Mouse (Mus musculus) kidney, adult 2 months (tissue): ENCODE measurements around the gene Mettl7b. TPM values are rescaled to one million over a fixed set of nuclear protein-coding genes. Genes with fewer than 3 reads are reported as not detected.
A peak's percentile ranks its signal among the peaks of the same experiment; 100 is the strongest.

Source experiments
- DNase-seq: peaks from one replicate; pipeline ENCODE4 v3.0.0; 2021
- H3K27ac ChIP-seq: fragments of 200-500 bp; 2 replicates; pipeline ENCODE4 v1.5.1; 2012; ENCODE audit warnings: low read depth, low read length, control low read depth, inconsistent platforms; ENCODE audit not compliant: insufficient read depth
- H3K27me3 ChIP-seq: fragments of 200-500 bp; replicated peaks from 2 replicates; pipeline ENCODE4 v1.6.1; 2012; ENCODE audit warnings: mild to moderate bottlenecking, moderate library complexity, low read length, inconsistent platforms; ENCODE audit not compliant: control insufficient read depth, insufficient read depth
- H3K36me3 ChIP-seq: fragments of 200-500 bp; 2 replicates; pipeline ENCODE4 v1.6.1; 2012; ENCODE audit warnings: mild to moderate bottlenecking, moderate library complexity, low read length, inconsistent platforms; ENCODE audit not compliant: control insufficient read depth, insufficient read depth
- H3K4me1 ChIP-seq: fragments of 200-500 bp; 2 replicates; pipeline ENCODE4 v1.6.1; 2011; ENCODE audit warnings: low read length; ENCODE audit not compliant: control insufficient read depth, insufficient read depth
- H3K4me3 ChIP-seq: fragments of 200-500 bp; 2 replicates; pipeline ENCODE4 v1.5.1; 2011; ENCODE audit warnings: mild to moderate bottlenecking, low read depth, low read length, control low read depth; ENCODE audit not compliant: insufficient read depth
- CTCF ChIP-seq: fragments of 200-500 bp; conservative IDR thresholded peaks from 2 replicates; pipeline ENCODE4 v1.5.1; 2011; ENCODE audit warnings: low read depth, mild to moderate bottlenecking, control low read depth, low read length, moderate library complexity, mixed read lengths; ENCODE audit not compliant: insufficient read depth, insufficient read length
- POLR2A ChIP-seq: fragments of 200-500 bp; IDR thresholded peaks from one replicate; pipeline ENCODE4 v1.6.1; 2011; ENCODE audit warnings: low read depth, low read length, control low read depth
- WGBS: fragments of 180-500 bp; shearing (Covaris S2); methylation state at CpG from one replicate; pipeline ENCODE4 v1.1.7; 2018; 5-methylcytosine and 5-hydroxymethylcytosine counted together
- polyA plus RNA-seq: library from polyadenylated mRNA; depleted of rRNA; stranded (reverse); fragments of >200 nt; gene quantifications from 2 replicates; pipeline ENCODE4 v1.2.3, GENCODE M21; 2012

Gene Mettl7b
- polyA plus RNA-seq, 1 experiment, result 269 TPM

DNA sequence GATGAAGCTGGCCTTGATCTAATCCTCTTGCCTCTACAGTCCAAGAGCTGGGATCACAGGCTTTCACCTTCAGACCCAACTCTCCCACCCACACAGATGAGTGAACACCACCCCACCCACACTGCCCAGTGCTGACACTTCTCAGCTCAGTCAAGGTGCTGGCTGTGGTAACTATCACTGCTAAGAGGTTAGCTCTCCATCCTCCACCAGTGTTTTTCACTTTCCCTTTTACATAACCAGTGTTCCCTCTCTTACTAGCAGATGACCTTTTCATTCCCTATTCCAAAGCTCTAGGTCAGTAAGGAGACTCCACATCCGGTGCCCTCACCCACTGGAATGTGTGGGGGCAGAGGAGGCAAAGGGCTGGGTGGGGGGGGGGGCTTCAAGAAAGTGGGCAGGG lies 39.5 kb downstream of the Mettl7b start:
- H3K4me1 ChIP-seq, result peaks cover 45% of the 10 kb centered on the region

DNA sequence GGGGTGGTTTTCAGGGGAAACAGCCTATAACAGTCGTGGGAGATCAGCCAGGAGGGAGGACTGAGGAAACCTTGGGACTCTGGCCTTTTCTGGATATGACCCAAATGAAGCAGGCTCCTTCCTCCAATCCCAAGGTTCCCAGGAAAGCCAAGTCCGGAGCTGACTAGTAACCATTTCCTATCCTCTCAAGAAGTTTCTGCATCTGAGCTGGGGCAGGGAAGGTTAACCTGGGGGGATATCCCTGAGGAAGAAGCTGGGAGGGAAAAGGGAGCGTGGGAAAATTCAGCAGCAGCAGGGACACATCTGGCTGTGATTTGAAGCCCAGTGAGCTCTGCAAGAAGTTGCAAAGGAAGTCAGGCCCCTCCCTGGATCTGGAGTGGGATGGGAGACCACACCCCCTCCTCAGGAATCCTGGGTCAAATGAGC lies 40.0 kb downstream of the Mettl7b start:
- no peaks in the 10 kb centered on the region for H3K27me3 ChIP-seq
- H3K27ac ChIP-seq, result peak overlapping the region; percentile 75
- WGBS, result 38% methylated on average over 3 of the region's 3 CpGs
- no peaks in the 10 kb centered on the region for H3K36me3 ChIP-seq
- peak; percentile 82 for DNase-seq
- H3K4me3 ChIP-seq, result no peak overlapping the region
- peaks cover 45% of the 10 kb centered on the region for H3K4me1 ChIP-seq
- no peak for TF ChIP-seq CTCF
- no peak for TF ChIP-seq POLR2A

More for the DNA sequence above, 39.5 kb downstream of the Mettl7b start:
- TF ChIP-seq CTCF, result no peak
- no peak for TF ChIP-seq POLR2A
- Histone ChIP-seq H3K27me3 (no peaks in the 10 kb centered on the region), H3K36me3 (no peaks in the 10 kb centered on the region), H3K27ac (peak overlapping the region; percentile 75), H3K4me3 (no peak overlapping the region)
- WGBS, result 15% methylated on average over 1 of the region's 1 CpGs
- DNase-seq, result no peak

DNA sequence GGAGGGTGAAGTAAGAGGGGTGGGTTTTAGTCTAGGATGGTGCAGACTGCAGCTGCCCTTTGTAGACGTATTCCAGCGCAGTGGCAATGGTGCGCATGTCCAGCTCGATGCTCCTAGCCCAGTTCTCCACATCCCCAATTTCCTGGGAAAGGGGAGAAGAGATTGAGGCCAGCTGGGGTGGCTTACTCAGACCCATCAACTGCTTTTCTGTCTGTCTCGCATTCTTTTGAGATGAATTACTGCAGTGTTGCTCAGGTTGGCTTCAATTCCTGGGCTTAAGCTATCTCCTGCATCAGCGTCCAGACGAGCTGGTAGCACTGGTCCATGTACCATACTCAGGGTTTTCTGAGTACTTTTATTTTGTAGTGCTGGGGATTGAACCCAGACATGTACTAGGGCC lies 40.8 kb downstream of the Mettl7b start:
- peaks cover 45% of the 10 kb centered on the region for H3K4me1 ChIP-seq
- no peaks in the 10 kb centered on the region for H3K27me3 ChIP-seq
- no peaks in the 10 kb centered on the region for H3K36me3 ChIP-seq
- no peak overlapping the region for H3K4me3 ChIP-seq
- WGBS, result 69% methylated on average over 7 of the region's 7 CpGs
- no peak for DNase-seq
- peak overlapping the region; percentile 47 for H3K27ac ChIP-seq
- no peak for TF ChIP-seq POLR2A
- TF ChIP-seq CTCF, result no peak

DNA sequence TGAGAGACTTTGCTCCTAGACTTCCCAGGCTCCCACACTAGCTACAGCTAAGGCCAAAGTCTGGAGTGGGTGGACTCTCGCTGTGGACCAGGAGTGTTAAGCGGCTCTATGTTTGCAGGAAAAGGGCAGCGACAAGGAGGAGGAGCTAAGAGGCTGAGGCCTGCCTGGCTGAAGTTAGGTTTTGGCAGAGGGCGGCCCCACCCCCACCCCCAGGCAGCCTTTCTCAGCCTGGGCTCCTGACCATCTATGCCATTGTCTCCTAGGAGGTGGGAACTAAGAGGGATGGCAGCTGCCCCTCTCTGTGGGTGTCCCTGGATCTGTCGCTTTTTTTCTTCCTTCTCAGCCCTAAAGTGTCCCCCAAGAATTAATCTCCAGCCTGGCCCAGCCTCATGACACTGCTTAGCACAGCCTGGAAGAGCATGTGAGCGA lies 41.6 kb downstream of the Mettl7b start:
- H3K27me3 ChIP-seq, result no peaks in the 10 kb centered on the region
- H3K36me3 ChIP-seq, result no peaks in the 10 kb centered on the region
- no peak for TF ChIP-seq CTCF
- no peak for TF ChIP-seq POLR2A
- peak; percentile 94 for DNase-seq
- WGBS, result 25% methylated on average over 6 of the region's 6 CpGs
- peak overlapping the region; percentile 47 for H3K27ac ChIP-seq
- H3K4me3 ChIP-seq, result no peak overlapping the region
- H3K4me1 ChIP-seq, result peaks cover 44% of the 10 kb centered on the region

DNA sequence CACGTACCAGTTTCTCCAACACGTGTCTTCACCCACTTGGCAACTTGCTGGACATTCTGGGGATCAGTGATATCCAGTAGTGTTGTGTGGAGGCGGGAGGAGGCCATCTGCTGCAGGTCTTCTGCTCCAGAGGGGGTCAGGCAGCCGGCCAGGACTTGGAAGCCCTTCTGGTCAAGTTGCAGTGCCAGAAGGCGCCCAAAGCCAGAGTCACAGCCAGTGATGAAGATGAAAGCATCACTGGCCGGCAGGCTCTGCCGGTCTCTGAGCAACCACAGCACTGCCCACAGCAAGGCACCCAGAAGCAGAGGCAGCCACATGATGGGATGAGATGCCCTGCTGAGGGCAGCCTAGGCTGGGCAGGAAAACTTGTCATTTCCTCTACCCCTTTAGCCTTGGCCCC lies 42.5 kb downstream of the Mettl7b start:
- TF ChIP-seq POLR2A, result no peak
- TF ChIP-seq CTCF, result no peak
- no peaks in the 10 kb centered on the region for H3K27me3 ChIP-seq
- H3K4me1 ChIP-seq, result peaks cover 45% of the 10 kb centered on the region
- DNase-seq, result peak; percentile 75
- peaks cover 4% of the 10 kb centered on the region; the same call in 1 of the 2 replicates for H3K36me3 ChIP-seq
- WGBS, result 35% methylated on average over 7 of the region's 7 CpGs
- H3K27ac ChIP-seq, result peak overlapping the region; percentile 32
- no peak overlapping the region for H3K4me3 ChIP-seq

DNA sequence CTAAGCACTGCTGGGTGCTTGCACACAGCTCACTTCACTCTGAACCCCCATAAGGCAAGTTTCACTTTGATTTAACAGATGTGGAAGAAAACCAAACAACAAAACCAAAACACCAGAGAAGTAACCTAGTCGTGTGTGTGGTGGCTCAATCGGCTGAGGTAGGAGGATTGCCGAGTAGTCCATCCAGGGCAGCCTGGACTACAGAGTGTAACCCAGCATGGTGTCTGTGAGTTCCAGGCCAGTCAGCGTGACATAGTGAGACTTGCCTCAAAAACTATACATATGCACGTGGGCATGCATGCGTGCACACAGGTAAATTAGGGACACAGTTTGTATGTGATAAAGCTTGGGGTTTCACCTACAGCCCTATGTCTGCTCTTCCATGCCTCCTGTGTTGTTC lies 43.4 kb downstream of the Mettl7b start:
- WGBS, result 79% methylated on average over 6 of the region's 6 CpGs
- H3K27ac ChIP-seq, result no peak overlapping the region
- H3K4me1 ChIP-seq, result peaks cover 49% of the 10 kb centered on the region
- H3K4me3 ChIP-seq, result no peak overlapping the region
- peaks cover 4% of the 10 kb centered on the region; the same call in 1 of the 2 replicates for H3K36me3 ChIP-seq
- DNase-seq, result no peak
- TF ChIP-seq POLR2A, result no peak
- TF ChIP-seq CTCF, result no peak
- H3K27me3 ChIP-seq, result no peaks in the 10 kb centered on the region

DNA sequence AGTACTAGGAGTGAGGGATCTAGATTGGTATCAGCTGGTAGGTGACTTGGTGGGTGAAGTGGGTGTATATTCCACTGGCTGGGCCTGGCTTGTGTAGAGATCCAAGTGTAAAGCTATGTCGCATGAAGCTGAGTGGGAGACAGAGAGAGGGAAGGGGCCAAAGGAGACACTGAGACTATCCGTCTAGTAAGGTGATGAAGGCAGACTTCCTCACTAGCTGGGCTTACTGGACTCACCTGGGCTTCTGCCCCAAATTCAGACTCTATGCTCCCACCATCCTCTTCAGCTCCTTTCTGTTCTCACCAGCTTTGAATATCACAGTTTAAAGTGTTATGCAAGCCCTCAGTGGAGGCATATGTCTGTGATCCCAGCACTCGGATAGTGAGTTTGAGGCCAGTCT lies 44.1 kb downstream of the Mettl7b start:
- Histone ChIP-seq H3K27ac (no peak overlapping the region), H3K36me3 (peaks cover 4% of the 10 kb centered on the region; the same call in 1 of the 2 replicates), H3K4me1 (peaks cover 42% of the 10 kb centered on the region), H3K4me3 (no peak overlapping the region), H3K27me3 (no peaks in the 10 kb centered on the region)
- TF ChIP-seq CTCF (no peak), POLR2A (no peak)
- WGBS, result 81% methylated on average over 3 of the region's 3 CpGs
- no peak for DNase-seq
